Mouse (Mus musculus) kidney, postnatal 0 days (tissue): ENCODE data around the gene Nanos3. TPM values are rescaled to one million over a fixed set of nuclear protein-coding genes. Genes with fewer than 3 reads are reported as not detected.

Source experiments
- ATAC-seq: fragments of 200-750 bp; cut with Nextera tagmentation; replicated peaks from 2 replicates; pipeline ENCODE4 v1.8.0; 2017; ENCODE audit warnings: low read depth, moderate number of reproducible peaks, moderate TSS enrichment, moderate library complexity; ENCODE audit not compliant: low FRiP score
- DNase-seq: peaks from one replicate; pipeline ENCODE4 v3.0.0-alpha.2; 2016; ENCODE audit warnings: low spot score
- H3K27ac ChIP-seq: fragments of 300-500 bp; sonication (generic); 2 replicates; pipeline ENCODE4 v1.5.1; 2014; ENCODE audit warnings: mild to moderate bottlenecking
- H3K27me3 ChIP-seq: fragments of 300-500 bp; sonication (generic); 2 replicates; pipeline ENCODE4 v1.6.1; 2014; ENCODE audit warnings: low read length, mixed read lengths; ENCODE audit not compliant: insufficient read depth
- H3K36me3 ChIP-seq: fragments of 300-500 bp; sonication (generic); 2 replicates; pipeline ENCODE4 v1.6.1; 2014; ENCODE audit warnings: low read length, mixed read lengths; ENCODE audit not compliant: insufficient read depth
- H3K4me1 ChIP-seq: fragments of 300-500 bp; sonication (generic); replicated peaks from 2 replicates; pipeline ENCODE4 v1.6.1; 2014; ENCODE audit warnings: antibody characterized with exemption, low read length, mixed read lengths; ENCODE audit not compliant: insufficient read depth
- H3K4me2 ChIP-seq: fragments of 300-500 bp; sonication (generic); 2 replicates; pipeline ENCODE4 v1.6.1; 2014; ENCODE audit warnings: mild to moderate bottlenecking, low read length, moderate library complexity, mixed read lengths
- H3K4me3 ChIP-seq: fragments of 300-500 bp; sonication (generic); replicated peaks from 2 replicates; pipeline ENCODE4 v1.5.1; 2014; ENCODE audit warnings: low read depth, low read length
- H3K9ac ChIP-seq: fragments of 300-500 bp; sonication (generic); 2 replicates; pipeline ENCODE4 v1.6.1; 2014; ENCODE audit warnings: low read depth, low read length
- H3K9me3 ChIP-seq: fragments of 300-500 bp; sonication (generic); replicated peaks from 2 replicates; pipeline ENCODE4 v1.6.1; 2016; ENCODE audit warnings: low read length, inconsistent platforms, mixed read lengths
- CTCF ChIP-seq: IDR thresholded peaks from 2 replicates; pipeline ENCODE4 v1.5.1; 2016; ENCODE audit warnings: antibody characterized with exemption, low read depth, mild to moderate bottlenecking, moderate library complexity
- WGBS: fragments of 180-500 bp; shearing (Covaris S2); extraction: QIAGEN DNeasy Blood & Tissue Kit; methylation state at CpG from one replicate; pipeline ENCODE4 v1.1.7; 2014; 5-methylcytosine and 5-hydroxymethylcytosine counted together
- polyA plus RNA-seq: library from polyadenylated mRNA; unstranded; fragments of >200 nt; fragmentation: Nextera tagmentation; extraction: Ambion mirVana; gene quantifications from 2 replicates; pipeline ENCODE4 v1.2.1, GENCODE M21; 2015

The Nanos3 gene
- polyA plus RNA-seq, 1 experiment from 2014 or later, result 9.6 TPM

GRCm38 (mm10) chr8:84147324-84147766 lies 37.7 kb downstream of the Nanos3 start:
- Histone ChIP-seq H3K4me1 (peaks cover 10% of the 10 kb centered on the region; the same call in 1 of the 2 replicates), H3K27ac (peak overlapping the region; percentile 60; the same call in 1 of the 2 replicates), H3K4me2 (peak overlapping the region; percentile 93), H3K36me3 (peaks cover 17% of the 10 kb centered on the region; the same call in 1 of the 2 replicates), H3K9ac (peak overlapping the region; percentile 77), H3K9me3 (no peaks in the 10 kb centered on the region), H3K4me3 (peak overlapping the region; percentile 62), H3K27me3 (no peaks in the 10 kb centered on the region)
- WGBS, result 5% methylated on average over 14 of the region's 14 CpGs
- no peak for DNase-seq
- peak; percentile 57; the same call in 1 of the 2 replicates for ATAC-seq
- no peak for TF ChIP-seq CTCF

GRCm38 (mm10) chr8:84144636-84145245 lies 40.3 kb downstream of the Nanos3 start:
- H3K9me3 ChIP-seq, result no peaks in the 10 kb centered on the region
- no peaks in the 10 kb centered on the region for H3K27me3 ChIP-seq
- no peak overlapping the region for H3K9ac ChIP-seq
- TF ChIP-seq CTCF, result no peak
- WGBS, result 89% methylated on average over 8 of the region's 8 CpGs
- no peak overlapping the region for H3K4me3 ChIP-seq
- ATAC-seq, result no peak
- H3K27ac ChIP-seq, result no peak overlapping the region
- H3K36me3 ChIP-seq, result peaks cover 35% of the 10 kb centered on the region
- H3K4me1 ChIP-seq, result peaks cover 10% of the 10 kb centered on the region; the same call in 1 of the 2 replicates
- DNase-seq, result no peak
- H3K4me2 ChIP-seq, result no peak overlapping the region

- H3K27me3 ChIP-seq, result no peaks in the 10 kb centered on the region
- no peak overlapping the region for H3K4me3 ChIP-seq
- no peak overlapping the region for H3K9ac ChIP-seq
- no peak overlapping the region for H3K4me2 ChIP-seq
- TF ChIP-seq CTCF, result no peak
- ATAC-seq, result no peak
- H3K36me3 ChIP-seq, result peaks cover 73% of the 10 kb centered on the region
- H3K27ac ChIP-seq, result no peak overlapping the region
- no peak for DNase-seq
- no peaks in the 10 kb centered on the region for H3K9me3 ChIP-seq
- no peaks in the 10 kb centered on the region for H3K4me1 ChIP-seq
- 88% methylated on average over 4 of the region's 4 CpGs for WGBS
Measured at GRCm38 (mm10) chr8:84140838-84141237, 44.2 kb downstream of the Nanos3 start.

- no peaks in the 10 kb centered on the region for H3K9me3 ChIP-seq
- ATAC-seq, result no peak
- no peaks in the 10 kb centered on the region for H3K27me3 ChIP-seq
- no peak overlapping the region for H3K4me3 ChIP-seq
- H3K27ac ChIP-seq, result no peak overlapping the region
- H3K9ac ChIP-seq, result no peak overlapping the region
- WGBS, result 94% methylated on average over 3 of the region's 3 CpGs
- no peak for TF ChIP-seq CTCF
- no peaks in the 10 kb centered on the region for H3K4me1 ChIP-seq
- no peak for DNase-seq
- peaks cover 89% of the 10 kb centered on the region for H3K36me3 ChIP-seq
- no peak overlapping the region for H3K4me2 ChIP-seq
Measured at GRCm38 (mm10) chr8:84137848-84138247, 47.2 kb downstream of the Nanos3 start.

GRCm38 (mm10) chr8:84132225-84132624 lies 52.8 kb downstream of the Nanos3 start:
- Histone ChIP-seq H3K4me1 (no peaks in the 10 kb centered on the region), H3K9ac (no peak overlapping the region), H3K9me3 (no peaks in the 10 kb centered on the region), H3K4me2 (no peak overlapping the region), H3K27ac (no peak overlapping the region), H3K27me3 (no peaks in the 10 kb centered on the region), H3K4me3 (no peak overlapping the region), H3K36me3 (peaks cover 47% of the 10 kb centered on the region)
- ATAC-seq (no peak), DNase-seq (no peak)
- TF ChIP-seq CTCF, result no peak
- 84% methylated on average over 8 of the region's 8 CpGs for WGBS

- H3K27me3 ChIP-seq, result no peaks in the 10 kb centered on the region
- no peak for TF ChIP-seq CTCF
- no peak overlapping the region for H3K27ac ChIP-seq
- H3K4me3 ChIP-seq, result no peak overlapping the region
- no peak overlapping the region for H3K4me2 ChIP-seq
- 42% methylated on average over 30 of the region's 30 CpGs for WGBS
- H3K4me1 ChIP-seq, result no peaks in the 10 kb centered on the region
- no peaks in the 10 kb centered on the region for H3K9me3 ChIP-seq
- no peak; the same call in 1 of the 2 replicates for ATAC-seq
- peaks cover 33% of the 10 kb centered on the region; the same call in 1 of the 2 replicates for H3K36me3 ChIP-seq
- no peak overlapping the region for H3K9ac ChIP-seq
- DNase-seq, result no peak
Measured at GRCm38 (mm10) chr8:84130806-84131205, 54.2 kb downstream of the Nanos3 start.
